Mouse (Mus musculus): ENCODE measurements at regions not wholly inside any gene's neighbourhood (a gene's known extent, or its start where the extent isn't known, plus 50 kb on each side); places are given as distances from the start of the nearest gene placed in this dataset.

DNA sequence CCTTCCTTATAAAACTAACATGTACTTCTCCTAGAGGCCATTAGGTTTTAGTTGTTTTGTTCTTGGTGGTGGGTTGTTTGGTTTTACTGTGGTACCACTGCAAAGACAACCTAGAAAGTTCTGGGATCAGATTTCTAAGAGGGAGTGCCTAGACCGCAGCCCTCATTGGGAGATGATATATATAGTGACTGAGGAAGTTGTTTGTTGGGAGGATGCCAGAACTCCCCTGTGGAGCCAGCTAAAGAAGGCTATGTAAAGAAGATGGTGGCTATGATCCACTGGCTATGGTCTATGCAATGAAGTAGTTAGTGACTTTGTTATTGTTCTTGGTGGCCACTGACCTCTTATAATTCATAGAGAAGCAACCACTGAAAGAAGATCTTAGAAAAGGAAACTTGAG, 283.8 kb upstream of the Kif2a start:
- no peak for DNase-seq (ENCODE audit: low spot score in 2 of 2)

DNA sequence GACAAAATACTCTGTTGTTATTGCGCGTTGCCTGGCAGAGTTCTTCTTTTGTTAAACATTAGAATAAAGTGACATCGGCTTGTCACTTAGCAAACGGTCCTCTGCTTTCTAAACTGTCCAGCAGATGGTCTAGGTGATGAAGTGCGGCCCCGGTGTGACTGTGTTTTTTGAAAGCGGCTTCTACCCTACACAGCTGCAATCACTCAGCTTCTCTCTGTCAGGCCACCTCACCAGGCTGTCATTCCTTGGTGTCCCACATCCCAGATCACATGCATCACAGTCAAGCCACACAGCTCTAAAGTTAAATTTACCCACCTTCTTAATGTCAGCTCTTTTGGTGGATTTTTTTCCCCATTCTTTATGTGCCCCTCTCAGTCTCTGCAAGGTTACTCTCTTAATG, 282.0 kb upstream of the Kif2a start:
- DNase-seq (ENCODE audit: low spot score in 2 of 2): no peak

DNA sequence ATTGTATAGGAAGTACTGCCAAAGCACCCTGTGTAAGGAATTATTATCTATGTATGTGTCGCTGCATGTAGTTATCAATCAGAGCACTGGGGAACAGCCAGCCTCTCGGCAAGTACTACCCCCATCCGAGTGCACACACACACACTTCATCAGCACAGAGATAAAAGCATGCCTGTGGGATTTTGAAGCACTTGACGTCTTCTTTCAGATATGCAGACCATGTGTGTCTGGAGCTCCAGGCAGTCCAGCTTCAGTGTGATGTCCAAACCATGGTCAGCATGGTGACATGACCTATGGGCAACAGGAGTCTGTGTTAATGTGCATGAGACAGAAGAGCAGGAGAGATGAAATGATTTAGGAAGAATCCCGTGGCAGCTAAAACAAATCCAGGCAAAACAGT, 281.4 kb upstream of the Kif2a start:
- no peak for DNase-seq (ENCODE audit: low spot score in 2 of 2)

DNA sequence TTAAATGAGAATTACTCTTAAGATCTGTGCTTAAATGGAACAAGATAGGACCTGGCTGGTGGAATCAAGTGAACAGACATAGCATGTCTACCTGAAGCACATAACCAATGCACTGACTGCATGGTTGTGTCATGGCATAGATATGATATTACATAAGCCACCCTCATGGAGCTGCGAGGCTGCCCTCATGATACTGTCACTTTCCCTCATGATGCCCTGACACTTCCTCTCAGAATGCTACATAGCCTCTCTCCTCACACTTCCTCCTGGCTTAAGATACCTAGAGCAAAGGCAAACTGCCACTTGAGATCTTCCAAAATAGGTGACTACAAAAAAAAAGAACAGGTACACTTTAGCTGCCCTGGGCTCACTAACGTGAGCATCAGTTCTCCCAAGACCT, 278.9 kb upstream of the Kif2a start:
- DNase-seq (ENCODE audit: low spot score in 2 of 2): no peak

DNA sequence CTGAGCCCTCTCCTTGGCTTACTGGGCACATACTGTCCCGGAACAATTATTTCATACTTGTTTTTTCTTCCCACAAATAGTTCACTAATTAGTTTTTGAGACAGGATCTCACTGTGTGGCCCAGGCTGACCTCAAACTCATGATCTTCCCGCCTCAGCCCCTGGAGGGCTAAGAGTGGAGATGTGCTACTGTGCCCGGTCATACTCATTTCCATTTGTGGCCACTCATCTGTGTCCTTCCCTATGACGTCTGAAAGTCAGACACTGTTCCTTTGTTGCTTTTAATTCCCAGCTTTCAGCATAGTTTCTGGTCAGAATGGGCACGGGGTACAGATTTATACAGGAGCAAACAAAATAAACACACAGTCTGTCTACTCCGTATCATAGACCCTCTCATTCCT, 242.7 kb upstream of the Kif2a start:
- DNase-seq (ENCODE audit: low spot score in 2 of 2): no peak

DNA sequence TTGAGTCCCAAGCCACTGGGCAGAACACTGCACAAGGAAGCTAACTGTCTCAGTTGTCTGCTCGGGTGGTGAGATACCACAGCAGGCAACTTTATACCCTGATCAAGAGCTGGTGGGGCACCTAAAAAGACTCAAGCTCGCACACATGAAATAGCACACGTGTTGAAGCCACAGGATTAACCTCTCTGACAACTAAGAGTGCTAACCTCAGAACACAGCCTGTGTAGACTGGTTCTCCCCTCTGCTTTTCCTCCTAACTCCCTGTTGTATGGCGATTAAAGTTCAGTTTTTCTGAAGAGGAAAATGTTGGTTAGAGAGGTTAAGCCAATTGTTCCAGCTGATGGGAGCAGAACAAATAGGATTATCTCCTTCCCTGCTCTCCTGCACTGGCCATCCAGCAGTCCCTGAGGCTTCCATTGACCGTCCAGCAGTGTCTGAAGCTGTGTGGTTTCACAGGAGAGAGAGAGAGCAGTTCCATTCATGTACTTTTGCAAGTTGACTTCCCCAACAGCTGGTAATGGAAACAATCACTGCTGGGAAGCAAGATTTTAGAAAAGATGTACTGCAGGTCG, 239.6 kb upstream of the Kif2a start:
- DNase-seq (ENCODE audit: low spot score in 2 of 2): no peak

DNA sequence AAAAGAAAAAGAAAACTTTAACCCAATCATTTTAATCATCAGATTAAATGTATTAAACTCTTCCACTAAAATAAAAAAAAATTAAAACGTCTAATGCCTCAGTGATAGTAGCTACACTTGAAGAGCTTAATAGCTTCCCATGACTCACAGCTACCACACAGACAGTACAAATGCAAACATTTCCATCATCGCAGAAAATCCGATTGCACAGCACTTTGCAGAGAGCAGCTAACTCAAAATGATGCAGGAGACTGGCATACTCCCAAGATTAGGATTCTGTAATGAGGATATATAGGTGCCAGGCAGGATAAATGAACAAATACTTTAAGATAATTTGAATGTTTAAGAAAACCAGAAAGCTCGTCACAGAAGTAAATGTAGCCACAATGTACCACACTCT, 238.3 kb upstream of the Kif2a start:
- DNase-seq (ENCODE audit: low spot score in 2 of 2): peak in 1 of 2 experiments; percentile 14

DNA sequence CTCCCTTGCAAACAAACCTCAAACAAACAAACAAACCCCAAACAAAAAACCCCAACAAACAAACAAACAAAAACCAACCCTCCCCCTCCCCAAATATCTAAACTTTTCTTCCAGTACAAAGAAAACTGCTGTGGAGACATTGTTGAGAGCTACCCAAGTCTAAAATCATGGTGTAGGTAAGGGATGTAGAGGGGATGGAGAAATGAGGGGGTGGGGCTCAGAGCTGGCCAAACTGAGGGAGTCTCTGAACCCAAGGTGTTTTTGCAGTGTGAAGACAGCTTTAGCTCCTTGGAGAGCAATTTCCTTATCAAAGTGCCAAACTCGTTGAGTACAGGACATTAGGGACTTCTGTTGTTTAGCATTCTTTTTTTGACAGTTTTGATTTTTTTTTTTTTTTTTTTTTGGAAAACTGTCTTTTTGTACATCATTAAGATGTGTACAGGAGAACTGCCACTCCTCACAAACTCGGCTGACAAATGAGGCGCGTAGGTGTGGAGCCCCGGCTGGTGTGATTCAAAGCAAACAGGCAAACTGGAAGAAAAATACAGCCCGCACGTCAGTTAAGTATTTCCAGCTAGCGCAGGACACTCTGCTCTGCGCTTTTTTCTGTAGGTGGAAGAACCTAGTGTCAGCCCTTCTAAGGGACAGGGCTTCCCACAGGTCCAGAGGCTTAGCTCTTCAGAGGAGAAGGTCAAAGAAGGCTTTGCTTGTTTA, 226.0 kb upstream of the Kif2a start:
- DNase-seq (ENCODE audit: low spot score in 2 of 2): peak; percentile 23 to 36

DNA sequence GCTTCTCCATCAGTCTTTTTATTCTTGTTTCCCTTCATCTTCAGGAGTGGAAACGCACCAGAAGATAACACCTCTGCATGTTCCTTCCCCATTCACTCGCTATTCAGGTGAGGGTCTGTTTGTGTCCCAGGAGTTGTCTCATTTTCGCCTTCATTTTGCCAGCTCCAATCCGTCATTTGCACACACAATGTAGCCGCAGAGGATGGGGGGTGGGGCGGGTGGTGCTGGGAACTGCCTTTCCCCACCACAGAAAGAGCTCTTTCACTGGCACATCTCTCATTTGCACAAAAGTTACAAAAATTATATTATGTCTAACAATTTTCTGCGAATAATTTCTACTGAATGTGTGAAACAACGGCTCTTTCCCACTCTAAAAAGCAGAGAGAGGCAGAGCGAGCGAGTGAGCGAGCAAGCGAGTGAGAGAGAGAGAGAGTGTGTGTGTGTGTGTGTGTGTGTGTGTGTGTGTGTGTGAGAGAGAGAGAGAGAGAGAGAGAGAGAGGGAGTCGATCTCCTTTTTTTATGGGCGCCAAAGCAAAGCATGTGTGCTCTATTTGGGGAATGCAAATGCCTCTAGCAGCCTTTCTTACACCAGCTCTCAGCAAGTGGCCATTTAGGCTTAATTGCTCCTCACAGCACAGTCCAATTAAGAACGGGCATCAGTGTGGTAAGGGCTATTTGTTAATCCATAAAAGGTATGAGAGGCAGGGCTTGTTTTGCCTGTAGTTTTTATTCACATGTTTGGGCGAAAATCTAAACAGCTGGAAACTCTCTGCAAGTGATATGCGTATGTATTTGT, 225.2 kb upstream of the Kif2a start:
- peak; percentile 18 to 22 for DNase-seq (ENCODE audit: low spot score in 2 of 2)

DNA sequence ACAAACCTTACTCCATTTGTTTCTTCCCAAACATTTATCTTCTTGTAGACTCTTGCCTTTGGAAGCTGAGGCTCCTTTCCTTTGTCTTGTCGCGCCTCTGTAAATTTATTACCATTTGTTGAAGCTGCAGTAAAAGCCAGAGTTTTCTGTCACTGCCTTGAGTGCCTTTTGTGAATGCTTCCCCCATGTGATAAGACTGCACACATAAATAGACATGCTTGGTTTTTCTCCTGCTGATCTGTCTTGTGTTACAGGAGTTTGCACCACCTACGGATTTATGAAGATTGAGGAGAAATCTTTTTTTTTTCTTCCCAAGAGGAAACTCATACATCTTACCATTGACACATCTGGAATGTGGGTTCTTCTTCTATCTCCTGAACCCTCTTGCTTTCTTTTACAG, 222.2 kb upstream of the Kif2a start:
- DNase-seq (ENCODE audit: low spot score in 2 of 2): peak; percentile 15 to 19

DNA sequence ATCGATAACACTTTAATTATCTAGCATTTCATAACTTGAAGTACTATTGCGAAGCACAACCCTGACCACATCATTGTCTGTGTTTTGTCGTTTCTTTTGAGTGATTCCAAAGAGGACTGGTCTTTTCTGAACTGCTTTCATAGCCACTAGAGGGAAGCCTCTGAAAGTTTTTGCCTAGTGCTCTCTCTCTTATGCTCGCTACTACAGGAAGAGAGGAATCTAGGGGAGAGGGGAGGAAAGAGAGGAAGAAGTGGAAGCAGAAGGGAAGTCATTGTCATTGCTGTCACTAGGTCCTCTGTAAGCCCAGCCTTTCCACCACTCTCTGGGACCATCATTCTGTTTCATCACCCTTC, 217.1 kb upstream of the Kif2a start:
- DNase-seq (ENCODE audit: low spot score in 2 of 2): no peak

DNA sequence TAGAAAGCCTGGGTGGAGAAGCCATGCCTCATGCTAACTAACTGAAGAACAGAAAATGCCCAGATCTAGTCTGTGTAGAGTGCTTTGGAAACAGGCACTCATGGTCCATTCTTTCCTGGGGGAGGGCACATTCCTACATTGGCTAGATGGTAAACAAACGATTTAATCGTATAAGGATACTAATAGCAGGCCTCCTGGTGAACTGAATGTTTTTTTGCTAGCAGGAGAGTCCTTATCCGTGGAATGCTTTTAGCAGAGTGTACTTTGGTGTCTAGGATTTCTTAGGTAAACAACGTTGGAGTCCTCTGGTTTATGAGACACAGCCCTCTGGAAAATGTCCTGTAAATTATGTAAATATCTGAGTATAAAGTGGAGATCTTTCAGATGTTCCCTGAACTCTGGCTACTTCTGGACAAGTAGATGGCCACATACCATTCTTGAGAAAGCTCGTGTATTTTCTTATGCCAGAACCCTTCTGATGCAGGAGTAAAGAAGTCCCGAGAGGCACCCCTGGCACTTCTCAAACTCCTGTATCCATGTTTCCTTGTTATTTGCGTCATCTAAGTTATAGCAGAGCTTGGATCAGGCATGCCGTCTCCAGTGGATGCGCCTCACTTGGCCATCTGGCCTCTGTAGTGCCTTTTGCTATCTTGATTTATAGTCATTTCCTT, 216.6 kb upstream of the Kif2a start:
- no peak for DNase-seq (ENCODE audit: low spot score in 2 of 2)

DNA sequence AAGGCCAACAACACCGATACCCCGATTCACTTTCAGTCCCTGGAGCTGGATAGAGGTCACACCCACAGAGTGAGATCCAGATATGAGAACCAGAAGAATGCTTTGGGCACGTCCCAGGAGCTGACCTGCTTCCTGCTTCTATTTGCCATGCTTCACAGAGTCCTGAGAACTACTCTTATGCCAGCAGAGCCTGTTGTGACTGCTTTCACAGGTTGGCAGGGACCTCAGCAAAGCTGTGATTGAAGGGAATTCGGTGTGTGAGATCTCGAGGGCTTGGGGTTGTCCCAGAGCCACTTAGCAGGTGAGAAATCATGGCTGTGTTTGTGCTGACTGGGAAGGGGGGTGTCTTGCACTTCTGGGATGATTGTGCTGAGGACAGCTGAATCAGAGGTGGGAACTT, 197.5 kb upstream of the Kif2a start:
- DNase-seq (ENCODE audit: low spot score in 2 of 2): no peak

DNA sequence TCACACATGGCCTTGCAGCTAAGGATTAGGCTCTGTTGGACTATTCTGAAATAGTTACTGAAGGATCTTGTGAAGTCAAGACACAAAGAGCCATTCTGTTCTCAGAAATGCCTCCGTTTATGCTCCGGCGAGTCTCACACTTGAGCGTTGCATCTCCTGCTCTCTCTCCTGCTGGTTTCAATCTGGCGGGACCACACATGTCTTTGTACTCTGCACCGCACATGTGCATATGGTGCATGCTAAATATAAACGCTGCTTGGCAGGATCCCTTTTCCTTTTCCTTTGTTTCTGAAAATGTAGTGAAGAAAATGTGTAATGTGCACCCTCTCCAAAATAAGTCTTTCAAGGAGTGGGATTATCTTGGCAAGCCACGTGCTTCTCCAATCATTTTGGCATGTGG, 196.4 kb upstream of the Kif2a start:
- DNase-seq (ENCODE audit: low spot score in 2 of 2): peak; percentile 74

DNA sequence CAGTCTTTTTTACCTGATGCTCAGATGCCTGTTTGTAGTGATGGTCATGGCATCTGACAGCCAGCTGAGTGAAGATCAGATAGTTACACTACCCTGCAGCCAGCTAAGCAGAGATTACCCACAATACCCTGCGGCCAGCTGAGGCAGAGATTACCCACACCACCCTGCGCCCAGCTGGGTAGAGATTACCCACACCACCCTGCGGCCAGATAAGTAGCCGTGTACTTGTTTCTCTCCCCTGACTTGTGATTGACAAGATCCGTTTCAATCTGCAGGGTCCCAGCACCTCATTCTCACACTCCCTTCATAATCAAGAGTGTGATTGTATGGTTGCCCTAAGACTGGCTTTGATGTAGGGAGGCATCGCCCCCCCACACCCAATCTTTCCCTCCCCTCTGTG, 195.9 kb upstream of the Kif2a start:
- no peak for DNase-seq (ENCODE audit: low spot score in 2 of 2)

DNA sequence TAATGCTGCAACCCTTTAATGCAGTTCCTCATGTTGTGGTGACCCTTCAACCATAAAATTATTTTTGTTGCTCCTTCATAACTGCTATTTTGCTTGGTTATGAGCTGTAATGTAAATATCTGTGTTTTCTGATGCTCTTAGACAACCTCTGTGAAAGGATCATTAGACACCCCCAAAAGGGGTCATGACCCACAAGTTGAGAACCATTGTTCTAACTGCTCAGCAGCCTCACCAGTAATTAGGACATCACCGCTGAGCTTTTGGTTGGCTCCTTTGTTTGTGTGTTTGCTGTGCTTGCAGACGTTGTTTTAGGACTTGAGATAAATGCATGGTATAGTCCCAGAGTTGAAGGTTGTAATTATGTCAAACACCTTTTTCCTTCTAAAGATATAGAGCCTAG, 191.4 kb upstream of the Kif2a start:
- no peak for DNase-seq (ENCODE audit: low spot score in 2 of 2)

DNA sequence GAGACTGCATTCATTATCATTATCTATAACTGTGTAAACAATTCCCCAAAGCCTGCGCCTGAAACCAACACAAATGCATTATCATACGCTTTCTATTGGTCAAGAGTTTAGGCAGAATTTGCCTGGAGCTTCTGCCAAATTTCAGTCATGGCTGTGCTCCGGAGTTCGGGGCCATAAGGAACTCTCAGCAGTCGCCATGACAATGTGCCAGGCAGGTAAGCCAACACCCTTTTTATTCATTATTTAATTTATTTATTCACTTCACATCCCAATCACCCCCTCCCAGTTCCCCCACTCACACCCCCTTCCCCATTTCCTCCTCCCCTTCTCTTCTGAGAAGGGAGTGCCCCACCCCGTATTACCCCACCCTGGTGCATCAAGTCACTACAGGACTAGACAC, 188.8 kb upstream of the Kif2a start:
- no peak for DNase-seq (ENCODE audit: low spot score in 2 of 2)

DNA sequence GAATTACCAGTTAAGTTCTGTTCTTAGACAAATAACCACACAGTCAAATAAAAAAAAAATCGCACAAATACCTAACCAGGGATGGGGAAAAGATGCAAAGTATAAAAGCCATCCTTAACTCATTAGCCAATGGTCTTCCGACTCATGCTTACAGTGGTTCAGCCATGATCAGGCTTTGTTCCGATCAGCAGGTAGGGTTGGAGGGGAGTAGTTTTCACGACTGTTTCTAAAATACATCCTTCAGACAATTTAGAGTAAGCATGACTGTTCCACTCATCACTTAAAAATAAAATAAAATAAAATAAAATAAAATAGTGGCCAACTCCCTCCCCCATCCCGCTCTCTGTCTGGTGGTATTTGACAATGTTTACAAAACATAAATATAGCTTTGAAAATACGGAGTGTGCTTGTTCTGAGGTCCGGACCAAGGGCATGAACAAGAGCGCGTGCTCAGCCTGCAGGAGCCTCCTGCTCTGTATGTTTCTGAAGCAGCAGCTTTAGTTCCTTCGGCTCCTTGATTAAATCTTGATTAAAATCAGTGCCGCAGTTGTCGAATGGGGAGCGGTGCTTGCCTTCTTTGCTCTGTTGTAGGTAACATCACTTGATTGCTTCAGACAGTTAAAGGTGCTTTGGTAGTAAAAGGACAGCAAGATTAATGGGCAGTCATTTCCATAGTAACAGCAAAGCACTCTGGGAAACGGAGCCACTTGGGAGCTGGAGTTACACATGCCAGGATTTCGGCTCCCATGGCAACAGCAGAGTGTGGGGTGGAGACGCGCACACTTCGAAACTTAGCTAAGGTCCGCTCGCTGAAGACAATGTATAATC, 185.6 kb upstream of the Kif2a start:
- peak; percentile 75 to 84 for DNase-seq (ENCODE audit: low spot score in 2 of 2)

DNA sequence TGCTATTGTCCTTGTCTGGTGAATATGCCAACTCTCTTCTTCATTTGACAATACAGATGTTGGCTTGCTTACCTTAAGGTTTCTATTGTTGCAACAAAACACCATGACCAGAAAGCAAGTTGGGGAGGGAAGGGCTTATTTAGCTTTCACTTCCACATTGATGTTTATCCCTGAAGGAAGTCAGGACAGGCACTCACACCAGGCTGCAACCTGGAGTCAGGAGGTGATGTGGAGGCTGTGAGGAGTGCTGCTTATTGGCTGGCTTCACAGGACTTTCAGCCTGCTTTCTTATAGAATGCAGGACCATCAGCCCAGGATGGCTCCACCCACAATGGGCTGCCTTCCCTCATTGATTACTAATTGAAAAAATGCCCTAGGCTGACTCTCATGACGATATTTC, 177.9 kb upstream of the Kif2a start:
- no peak for DNase-seq (ENCODE audit: low spot score in 2 of 2)

DNA sequence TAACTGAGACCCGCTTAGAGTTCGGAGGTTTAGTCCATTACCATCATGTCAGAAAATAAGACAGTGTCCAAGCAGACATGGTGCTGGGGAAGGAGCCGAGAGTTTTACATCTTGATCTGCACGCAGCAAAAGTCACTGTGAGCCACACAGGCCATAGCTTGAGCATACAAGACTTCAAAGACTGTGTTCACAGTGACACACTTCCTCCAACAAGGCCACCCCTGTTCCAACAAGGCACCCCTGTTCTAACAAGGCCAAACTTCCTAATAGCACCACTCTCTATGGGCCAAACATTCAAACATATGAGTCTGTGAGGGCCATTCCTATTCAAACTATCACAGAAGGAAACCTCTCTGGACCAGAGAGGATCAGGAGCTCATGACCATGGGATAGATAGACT, 171.5 kb upstream of the Kif2a start:
- DNase-seq (ENCODE audit: low spot score in 2 of 2): no peak

DNA sequence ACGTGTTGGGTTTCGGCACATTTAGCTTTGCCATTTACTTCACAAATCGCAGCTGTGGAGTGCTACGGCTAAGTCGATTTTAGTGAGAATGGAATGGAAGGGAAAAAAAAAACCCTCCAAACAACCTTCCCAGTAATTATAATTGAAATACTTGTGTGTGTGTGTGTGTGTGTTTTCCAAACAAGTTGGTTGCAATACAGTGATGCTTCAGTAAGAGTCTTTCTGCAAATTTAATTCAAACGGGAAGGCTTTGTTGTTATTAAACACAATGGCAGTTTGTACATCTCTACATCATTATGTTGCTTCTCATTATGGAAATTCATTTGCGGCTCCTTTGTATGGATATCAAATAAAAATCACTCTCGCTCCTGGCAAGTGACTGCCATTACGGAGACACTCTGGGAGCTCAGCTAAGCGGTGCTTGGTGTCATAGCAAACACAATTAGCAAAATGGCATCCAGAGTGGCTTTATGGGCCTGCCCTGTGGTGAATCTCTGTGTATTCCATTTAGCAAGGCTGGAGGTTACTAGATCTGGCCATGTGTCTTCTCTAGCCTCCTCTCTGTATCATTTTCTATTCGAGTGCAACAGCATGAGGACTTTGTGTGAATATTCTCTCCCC, 165.4 kb upstream of the Kif2a start:
- DNase-seq (ENCODE audit: low spot score in 2 of 2): no peak

All from right cerebral cortex, adult 2 months (tissue).